Mouse (Mus musculus) CD4-positive, CD25-positive, alpha-beta regulatory T cell, adult 2 months (primary cell): Measurements from ENCODE around the gene Wdtc1.

Experiments used
- DNase-seq: peaks from one replicate; pipeline ENCODE4 v3.0.0-alpha.2; 2012; ENCODE audit warnings: low read depth, low spot score

Gene Wdtc1

GRCm38 (mm10) chr4:133328129-133328528 is 25.2 kb downstream of the Wdtc1 start:
- DNase-seq = no peak

DNA sequence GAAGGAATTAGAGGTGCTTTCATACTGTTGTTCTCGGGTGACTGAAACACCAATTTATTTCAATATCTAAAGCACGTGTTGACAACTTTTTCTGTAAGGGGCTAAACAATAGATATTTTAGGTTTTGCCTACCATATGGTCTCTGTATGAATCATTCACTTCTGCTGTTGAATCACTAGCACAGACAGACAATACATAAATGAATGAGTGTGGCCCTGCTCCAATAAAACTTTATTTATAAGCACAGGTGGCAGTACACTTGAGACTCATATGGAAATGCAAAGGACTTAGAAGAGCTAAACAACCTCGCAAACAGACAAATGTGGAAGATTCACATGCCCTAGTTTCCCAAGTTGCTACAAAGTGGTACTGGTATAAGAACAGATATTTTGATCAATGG is 33.6 kb downstream of the Wdtc1 start:
- no peak for DNase-seq

DNA sequence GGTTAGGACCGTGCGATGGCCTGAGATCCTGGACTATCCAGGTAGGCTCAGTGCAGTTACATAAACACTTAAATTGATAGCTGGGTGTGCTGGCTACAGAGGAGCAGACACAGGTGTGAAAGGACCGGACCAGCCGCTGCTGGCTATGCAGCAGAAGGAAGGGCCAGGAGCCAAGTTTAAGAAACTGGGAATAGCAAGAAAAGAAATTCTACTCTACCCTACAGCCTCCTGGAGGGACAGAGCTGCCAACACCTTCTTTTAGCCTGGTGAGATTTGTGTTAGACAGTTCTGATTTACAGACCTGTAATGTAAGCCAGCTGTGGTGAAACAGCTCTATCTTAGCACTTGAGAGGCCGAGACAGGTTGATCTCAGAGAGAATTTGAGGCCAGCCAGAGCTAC is 37.3 kb downstream of the Wdtc1 start:
- no peak for DNase-seq

DNA sequence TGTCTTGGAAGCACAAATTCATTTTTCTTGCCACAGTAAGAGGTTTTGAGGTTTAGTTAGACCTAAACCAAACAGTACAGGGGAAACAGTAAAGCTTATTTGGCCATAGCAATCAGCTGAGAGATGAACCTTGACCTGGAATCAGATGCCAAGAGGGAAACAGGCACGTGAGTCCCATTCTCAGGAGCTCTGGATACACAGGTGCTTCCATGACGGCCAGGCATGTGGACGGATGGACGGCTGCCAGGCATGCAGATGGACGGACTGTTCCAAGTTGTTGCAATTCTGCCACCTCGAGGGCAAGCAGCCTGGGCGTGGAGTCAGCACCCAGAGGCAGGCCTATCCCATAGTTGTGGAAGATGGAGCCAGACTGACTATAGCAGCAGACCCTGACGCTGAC is 38.4 kb downstream of the Wdtc1 start:
- no peak for DNase-seq

- peak; percentile 87 for DNase-seq
Observed at GRCm38 (mm10) chr4:133309948-133310347, 43.3 kb downstream of the Wdtc1 start.

DNA sequence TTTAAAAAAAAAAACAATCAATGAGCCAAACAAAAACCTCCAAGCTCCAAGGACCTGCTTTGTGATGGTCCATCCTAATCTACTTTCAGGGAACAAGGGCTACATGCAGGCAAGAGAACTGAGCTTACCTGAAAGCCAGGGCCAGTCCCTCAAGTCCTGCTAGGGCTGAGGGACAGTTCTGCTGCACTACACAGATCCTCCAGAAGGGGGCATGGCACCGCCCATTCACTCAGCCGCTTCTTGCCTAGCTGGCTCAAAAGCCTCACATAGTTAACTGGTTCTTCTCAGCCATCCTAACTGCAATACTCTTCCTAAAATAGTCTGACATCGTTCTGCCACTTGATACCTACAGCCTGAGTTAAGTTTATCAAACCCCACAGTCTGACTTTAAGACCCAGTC is 46.0 kb downstream of the Wdtc1 start:
- peak; percentile 85 for DNase-seq

DNA sequence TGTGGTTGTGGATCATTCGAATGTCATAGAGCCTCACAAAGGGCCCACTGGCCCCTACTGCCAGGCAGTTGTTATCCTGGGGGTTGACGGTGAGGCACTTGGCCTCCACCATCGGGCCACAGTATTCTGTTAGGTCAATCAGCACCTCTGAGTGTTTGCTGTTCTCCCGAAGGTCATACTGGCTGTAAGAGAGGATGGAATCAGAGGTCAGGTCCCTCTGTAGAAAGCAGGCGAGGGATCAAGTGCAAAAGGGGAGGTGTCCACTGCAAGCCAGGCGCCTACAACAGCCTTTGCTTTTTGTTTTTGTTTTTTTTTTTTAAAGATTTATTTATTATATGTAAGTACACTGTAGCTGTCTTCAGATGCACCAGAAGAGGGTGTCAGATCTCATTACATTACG is 47.5 kb downstream of the Wdtc1 start:
- DNase-seq = no peak

DNA sequence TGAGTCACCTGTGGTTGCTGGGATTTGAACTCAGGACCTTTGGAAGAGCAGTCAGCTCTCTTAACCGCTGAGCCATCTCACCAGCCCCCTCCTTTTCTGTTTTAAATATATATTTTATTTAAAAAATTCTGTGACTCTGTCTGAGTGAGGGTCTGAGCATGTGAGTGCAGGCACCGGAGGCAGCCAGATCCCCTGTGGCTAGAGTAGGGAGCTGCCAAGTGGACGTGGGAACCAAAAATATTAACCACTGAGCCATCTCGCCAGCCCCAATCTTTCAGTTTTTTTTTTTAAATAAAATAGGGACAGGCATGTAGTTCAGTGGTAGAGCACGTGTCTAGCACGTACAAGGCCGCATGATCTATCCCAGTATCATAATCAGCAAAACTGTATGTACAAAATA is 48.5 kb downstream of the Wdtc1 start:
- DNase-seq = no peak

DNA sequence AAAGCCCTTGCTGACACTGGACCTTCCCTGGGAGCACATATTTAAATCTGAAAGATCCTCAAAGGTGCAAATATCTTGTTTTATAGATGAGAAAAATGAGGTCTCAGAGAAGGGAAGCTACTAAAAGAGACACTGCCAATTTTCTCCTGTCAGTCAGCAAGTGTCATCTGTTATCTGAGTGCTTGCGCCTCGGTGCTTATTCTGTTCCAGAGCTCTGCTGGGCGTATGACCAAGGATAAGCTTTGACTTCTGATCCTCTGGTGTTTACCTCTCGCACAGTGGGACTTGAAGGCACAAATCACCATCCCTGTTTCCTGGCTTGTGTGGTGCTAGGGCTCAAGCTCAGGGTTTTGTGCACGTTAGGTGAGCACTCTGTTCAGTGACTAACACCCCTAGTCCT is 50.6 kb downstream of the Wdtc1 start:
- DNase-seq = no peak

DNA sequence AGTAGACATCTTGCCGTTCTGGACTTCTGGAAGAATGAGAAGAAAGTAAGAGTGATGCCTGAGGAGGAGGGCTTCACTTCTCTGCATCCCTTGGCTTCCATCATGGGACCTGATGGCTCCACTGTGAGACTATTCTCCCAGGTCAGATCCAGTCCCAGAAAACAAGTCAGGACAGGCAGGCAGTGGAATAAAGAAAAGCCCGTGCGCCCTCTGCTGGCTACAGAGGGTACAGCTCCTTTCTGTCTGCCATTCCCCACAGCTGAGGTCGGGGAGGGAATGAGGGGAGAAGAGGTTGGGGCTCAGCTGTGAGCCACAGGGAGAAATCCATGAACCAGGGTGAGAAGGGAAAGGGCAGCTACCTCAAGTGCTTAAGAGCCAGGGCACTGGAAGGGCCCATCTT is 51.5 kb downstream of the Wdtc1 start:
- DNase-seq = peak; percentile 73

- no peak for DNase-seq
Observed at GRCm38 (mm10) chr4:133300421-133300820, 52.9 kb downstream of the Wdtc1 start.

DNA sequence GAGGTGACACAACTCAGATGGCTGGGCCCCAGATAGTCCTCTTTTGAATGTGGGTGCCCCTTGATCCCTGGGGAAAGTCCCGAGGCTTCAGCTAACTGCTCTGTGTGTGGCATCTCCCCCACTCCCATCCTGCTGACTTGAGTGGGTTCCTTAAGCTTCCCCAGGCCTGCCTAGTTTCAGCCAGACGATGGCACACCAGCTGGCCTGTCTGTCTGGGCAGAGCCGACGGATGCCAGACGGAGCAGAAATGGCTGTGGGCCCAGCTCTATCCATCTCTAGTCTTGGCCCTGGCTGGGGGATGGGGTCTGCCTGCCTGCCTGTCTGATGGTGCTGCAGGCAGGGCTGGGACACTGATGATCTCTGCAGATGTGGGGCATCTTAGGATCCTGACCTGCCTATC is 53.6 kb downstream of the Wdtc1 start:
- no peak for DNase-seq

DNA sequence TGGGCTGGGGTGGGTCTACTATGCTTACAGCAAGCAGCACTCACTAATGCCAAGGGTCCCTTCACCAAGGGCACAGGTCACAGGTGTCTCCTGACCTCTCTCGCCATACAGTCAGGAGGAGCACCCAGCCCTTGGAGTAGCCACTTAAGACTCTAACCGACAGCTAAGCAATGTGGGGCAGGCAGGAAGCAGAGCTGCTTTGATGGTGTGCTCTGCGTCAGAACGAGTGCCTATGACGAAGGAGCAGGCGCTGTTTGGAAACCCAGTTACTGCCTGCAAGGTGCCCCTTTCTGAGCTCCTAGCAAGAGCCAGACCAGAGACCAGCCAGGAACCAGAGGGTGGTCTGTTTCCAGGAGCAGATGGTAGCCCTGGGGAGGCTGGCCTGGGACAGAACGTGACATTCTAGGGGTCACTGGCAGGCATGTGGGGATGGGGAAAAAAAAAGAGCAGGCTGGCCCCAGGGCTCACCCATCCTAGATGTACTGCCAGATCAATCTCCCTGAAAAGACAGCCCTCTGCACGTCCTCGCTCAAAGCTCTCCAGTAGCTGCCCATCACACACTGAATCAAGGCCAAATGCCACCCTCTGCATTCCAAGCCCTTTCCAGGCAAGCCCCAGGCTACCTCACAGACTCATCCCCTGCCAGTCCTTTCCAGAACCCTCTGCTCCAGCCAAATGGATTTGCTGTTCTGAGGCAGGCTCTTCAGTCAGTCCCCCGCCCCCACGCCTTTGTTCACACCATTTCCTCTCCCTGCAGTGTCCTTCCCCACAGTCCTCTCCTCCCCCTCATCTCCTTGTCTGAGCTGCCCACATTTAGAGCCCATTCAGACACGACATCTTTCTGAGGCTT is 54.5 kb downstream of the Wdtc1 start:
- peak; percentile 75 for DNase-seq

- peak; percentile 91 for DNase-seq
Observed at GRCm38 (mm10) chr4:133297801-133298238, 55.5 kb downstream of the Wdtc1 start.

- no peak for DNase-seq
Observed at GRCm38 (mm10) chr4:133297360-133297759, 55.9 kb downstream of the Wdtc1 start.

DNA sequence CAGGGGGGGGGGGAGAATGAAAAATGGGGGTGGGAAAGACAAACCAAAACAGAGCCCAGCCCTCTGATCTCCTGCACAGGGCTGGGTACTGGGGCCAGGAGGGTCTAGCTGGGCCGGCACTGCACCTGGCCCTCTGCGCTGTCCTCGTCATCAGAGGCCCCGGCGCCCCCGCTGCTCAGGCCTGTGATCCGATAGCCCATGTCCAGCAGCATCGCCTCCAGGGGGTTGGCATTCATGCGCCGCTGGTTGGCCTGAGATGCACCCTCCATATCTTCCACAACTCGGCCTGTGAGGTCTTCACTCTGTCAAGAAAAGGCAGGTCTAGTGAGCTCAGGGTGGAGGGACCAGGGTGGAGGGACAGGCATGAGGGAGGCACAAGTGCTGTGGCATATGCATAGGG is 59.2 kb downstream of the Wdtc1 start:
- DNase-seq = no peak

DNA sequence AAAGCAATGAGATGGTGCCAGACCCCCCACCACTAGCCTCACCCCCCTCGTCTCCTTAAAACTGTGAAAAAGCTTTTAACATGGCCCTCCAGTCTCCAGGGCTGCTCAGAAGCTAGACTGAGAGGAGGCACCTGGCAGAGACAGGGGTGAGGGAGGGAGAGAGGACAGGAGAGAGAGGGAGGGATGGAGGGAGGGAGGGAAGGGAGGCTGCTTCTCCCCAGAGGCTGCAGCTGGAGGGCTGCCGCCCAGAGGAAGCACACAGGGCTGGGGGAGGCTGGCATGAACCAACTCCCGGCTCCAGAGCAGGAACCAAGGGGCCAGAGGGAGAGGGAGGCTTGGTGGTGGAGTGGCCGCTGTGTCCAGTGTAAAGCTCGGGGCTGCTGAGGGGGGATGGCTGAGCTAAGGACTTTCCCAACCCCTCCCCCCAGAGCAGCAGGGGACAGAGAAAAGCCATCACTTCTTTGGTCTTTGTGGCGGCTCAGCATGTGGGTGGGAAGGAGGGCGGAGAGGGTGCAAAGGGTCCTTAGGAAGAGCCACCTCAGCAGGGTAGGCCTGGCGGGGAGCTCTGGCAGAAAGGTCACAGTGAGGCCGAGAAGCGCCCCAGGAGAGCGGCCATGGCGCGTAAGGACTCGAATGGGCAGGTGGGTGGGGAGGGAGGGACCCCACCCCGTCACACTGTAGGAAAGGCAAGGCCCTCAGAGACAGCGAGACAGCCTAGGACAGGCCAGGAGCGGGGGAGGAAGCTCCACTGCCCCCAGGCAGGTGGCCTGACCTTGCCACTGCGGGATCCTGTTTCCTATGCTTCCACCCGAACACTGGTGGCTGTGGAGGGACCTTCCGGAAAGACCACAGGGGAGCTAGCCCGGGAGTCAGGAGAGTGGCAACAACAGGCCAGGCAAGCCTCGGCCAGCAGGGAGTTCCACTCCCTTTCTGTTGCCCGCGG is 60.1 kb downstream of the Wdtc1 start:
- DNase-seq = no peak

GRCm38 (mm10) chr4:133292405-133292804 is 60.9 kb downstream of the Wdtc1 start:
- DNase-seq = no peak

- no peak for DNase-seq
Observed at GRCm38 (mm10) chr4:133291255-133291654, 62.0 kb downstream of the Wdtc1 start.

- DNase-seq = no peak
Observed at GRCm38 (mm10) chr4:133286476-133287077, 66.7 kb downstream of the Wdtc1 start.

GRCm38 (mm10) chr4:133285950-133286349 is 67.3 kb downstream of the Wdtc1 start:
- no peak for DNase-seq

GRCm38 (mm10) chr4:133285299-133285698 is 68.0 kb downstream of the Wdtc1 start:
- DNase-seq = no peak
